Mouse (Mus musculus): ENCODE results near the gene Abcg2.
"Not testable (repeated sequence)": the region's sequence is repeated elsewhere in the genome, so short reads cannot be mapped to it uniquely, and the experiment has no call there.

DNA sequence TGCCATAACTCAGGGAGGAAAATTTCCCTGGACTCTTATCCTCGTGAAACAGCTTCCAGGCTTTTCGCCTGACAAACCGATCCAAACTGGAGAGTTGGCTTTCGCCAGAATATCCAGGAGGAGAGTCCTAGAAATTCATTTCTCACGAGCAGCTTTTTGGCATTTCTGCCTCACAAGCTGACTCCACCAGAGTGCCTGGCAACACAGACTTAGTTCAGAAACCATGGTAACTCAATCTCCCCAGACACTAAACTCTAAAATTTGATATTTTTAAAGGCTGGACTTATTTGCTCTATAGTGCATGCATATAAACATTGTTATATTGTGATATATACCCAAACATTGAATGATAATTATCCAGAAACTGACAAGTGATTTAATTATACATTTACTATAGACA, 38.3 kb upstream of the Abcg2 start:
- not testable (repeated sequence) for TF ChIP-seq POLR2A (IDR thresholded peaks at IDR 0.05; ENCODE audit: insufficient read depth, low read length); CTCF (IDR thresholded peaks at IDR 0.05; ENCODE audit: low read depth, low read length)
